Mouse (Mus musculus) myocyte (in vitro differentiated cells): ENCODE measurements around the gene Cyb5b. TPM values are rescaled to one million over a fixed set of nuclear protein-coding genes. Genes with fewer than 3 reads are reported as not detected.

Experiments
- H3K27me3 ChIP-seq: one replicate; pipeline ENCODE4 v1.6.1; 2011; ENCODE audit not compliant: control insufficient read depth, insufficient read depth, insufficient read length
- H3K36me3 ChIP-seq: one replicate; pipeline ENCODE4 v1.6.1; 2011; ENCODE audit not compliant: control insufficient read depth, insufficient read depth
- H3K4me2 ChIP-seq: one replicate; pipeline ENCODE4 v1.6.1; 2011; ENCODE audit warnings: low read depth, control low read depth
- H3K4me3 ChIP-seq: one replicate; pipeline ENCODE4 v1.5.1; 2011; ENCODE audit warnings: mild to moderate bottlenecking, control low read depth, moderate library complexity
- H3K79me2 ChIP-seq: one replicate; pipeline ENCODE4 v1.6.1; 2011; ENCODE audit not compliant: control insufficient read depth, insufficient read depth
- H3ac ChIP-seq: one replicate; pipeline ENCODE4 v1.6.1; 2011; ENCODE audit not compliant: control insufficient read depth, insufficient read length
- CEBPB ChIP-seq: IDR thresholded peaks from 2 replicates; pipeline ENCODE4 v1.6.1; 2011; ENCODE audit warnings: mild to moderate bottlenecking, moderate library complexity; ENCODE audit not compliant: poor library complexity, insufficient read depth, severe bottlenecking
- E2F4 ChIP-seq: IDR thresholded peaks from one replicate; pipeline ENCODE4 v1.6.1; 2011; ENCODE audit warnings: mild to moderate bottlenecking, control low read depth, moderate library complexity; ENCODE audit not compliant: insufficient read depth
- MAX ChIP-seq: IDR thresholded peaks from one replicate; pipeline ENCODE4 v1.6.1; 2011; ENCODE audit warnings: low read depth, mild to moderate bottlenecking, control low read depth
- MYOD1 ChIP-seq, 3 experiments: IDR thresholded peaks; one replicate each; pipeline ENCODE4 v1.6.1; 2011; ENCODE audit warnings: control low read depth in 2 of 3, low read depth in 2 of 3, mild to moderate bottlenecking in 2 of 3, moderate library complexity in 1 of 3; ENCODE audit not compliant: insufficient read length in 2 of 3, control insufficient read depth in 1 of 3
- MYOG ChIP-seq, 3 experiments: IDR thresholded peaks; one replicate each; pipeline ENCODE4 v1.6.1; 2011; ENCODE audit warnings: control low read depth in 2 of 3, low read depth in 2 of 3, mild to moderate bottlenecking in 2 of 3; ENCODE audit not compliant: insufficient read length in 2 of 3, control insufficient read depth in 1 of 3, insufficient read depth in 1 of 3
- POLR2A ChIP-seq: IDR thresholded peaks from one replicate; pipeline ENCODE4 v1.6.1; 2011; ENCODE audit warnings: low read depth, mild to moderate bottlenecking, control low read depth, moderate library complexity; ENCODE audit not compliant: insufficient read length
- POLR2AphosphoS2 ChIP-seq: IDR thresholded peaks from one replicate; pipeline ENCODE4 v1.6.1; 2011; ENCODE audit warnings: low read depth, control low read depth; ENCODE audit not compliant: insufficient read length
- REST ChIP-seq: IDR thresholded peaks from one replicate; pipeline ENCODE4 v1.6.1; 2011; ENCODE audit warnings: mild to moderate bottlenecking, control low read depth, moderate library complexity; ENCODE audit not compliant: insufficient read depth, insufficient read length
- SRF ChIP-seq: IDR thresholded peaks from one replicate; pipeline ENCODE4 v1.6.1; 2011; ENCODE audit warnings: low read depth; ENCODE audit not compliant: control insufficient read depth, insufficient read length
- TCF12 ChIP-seq: IDR thresholded peaks from one replicate; pipeline ENCODE4 v1.6.1; 2011; ENCODE audit warnings: mild to moderate bottlenecking, control low read depth; ENCODE audit not compliant: poor library complexity, insufficient read depth, severe bottlenecking
- TCF3 ChIP-seq: IDR thresholded peaks from one replicate; pipeline ENCODE4 v1.6.1; 2011; ENCODE audit warnings: low read depth, control low read depth; ENCODE audit not compliant: insufficient read length
- USF1 ChIP-seq: IDR thresholded peaks from one replicate; pipeline ENCODE4 v1.6.1; 2011; ENCODE audit warnings: low read depth, mild to moderate bottlenecking, control low read depth, moderate library complexity
- polyA plus RNA-seq: library from polyadenylated mRNA; unstranded; fragments of >200 nt; fragmentation: generic; extraction: Trizol; gene quantifications from one replicate; pipeline ENCODE4 v1.2.1, GENCODE M21; 2012; ENCODE audit warnings: missing spikeins

Cyb5b gene
- polyA plus RNA-seq, 1 experiment, result 48.3 TPM

DNA sequence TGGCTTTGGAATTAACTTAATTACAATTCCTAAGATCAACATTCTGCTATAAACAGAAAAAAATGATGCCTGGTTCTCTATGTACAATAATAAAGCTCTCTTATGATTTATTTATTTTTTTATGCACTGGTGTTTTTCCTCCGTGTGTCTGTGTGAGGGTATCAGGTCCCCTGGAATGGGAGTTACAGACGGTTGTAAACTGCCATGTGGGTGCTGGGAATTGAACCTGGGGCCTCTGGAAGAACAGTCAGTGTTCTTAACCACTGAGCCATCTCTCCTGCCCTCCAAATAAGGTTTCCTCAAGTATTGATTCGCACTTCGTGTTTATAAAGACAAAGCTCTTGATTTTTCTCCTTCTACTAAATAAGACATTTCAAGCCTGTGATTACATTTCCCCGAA, 12.1 kb upstream of the Cyb5b start:
- no peak for TF ChIP-seq CEBPB
- TF ChIP-seq TCF12, result no peak
- TF ChIP-seq TCF3, result no peak
- TF ChIP-seq REST, result no peak
- no peak for TF ChIP-seq POLR2AphosphoS2
- no peak for TF ChIP-seq MYOG (IDR thresholded peaks at IDR 0.05; ENCODE audit: control insufficient read depth in 1 of 3, insufficient read depth in 1 of 3, insufficient read length in 2 of 3, low read depth in 2 of 3)
- TF ChIP-seq MAX, result no peak
- H3K36me3 ChIP-seq, result no peaks in the 10 kb centered on the region
- no peak overlapping the region for H3K4me3 ChIP-seq
- H3K27me3 ChIP-seq, result no peaks in the 10 kb centered on the region
- H3K79me2 ChIP-seq, result no peaks in the 10 kb centered on the region
- H3K4me2 ChIP-seq, result no peak overlapping the region
- no peak overlapping the region for H3ac ChIP-seq

DNA sequence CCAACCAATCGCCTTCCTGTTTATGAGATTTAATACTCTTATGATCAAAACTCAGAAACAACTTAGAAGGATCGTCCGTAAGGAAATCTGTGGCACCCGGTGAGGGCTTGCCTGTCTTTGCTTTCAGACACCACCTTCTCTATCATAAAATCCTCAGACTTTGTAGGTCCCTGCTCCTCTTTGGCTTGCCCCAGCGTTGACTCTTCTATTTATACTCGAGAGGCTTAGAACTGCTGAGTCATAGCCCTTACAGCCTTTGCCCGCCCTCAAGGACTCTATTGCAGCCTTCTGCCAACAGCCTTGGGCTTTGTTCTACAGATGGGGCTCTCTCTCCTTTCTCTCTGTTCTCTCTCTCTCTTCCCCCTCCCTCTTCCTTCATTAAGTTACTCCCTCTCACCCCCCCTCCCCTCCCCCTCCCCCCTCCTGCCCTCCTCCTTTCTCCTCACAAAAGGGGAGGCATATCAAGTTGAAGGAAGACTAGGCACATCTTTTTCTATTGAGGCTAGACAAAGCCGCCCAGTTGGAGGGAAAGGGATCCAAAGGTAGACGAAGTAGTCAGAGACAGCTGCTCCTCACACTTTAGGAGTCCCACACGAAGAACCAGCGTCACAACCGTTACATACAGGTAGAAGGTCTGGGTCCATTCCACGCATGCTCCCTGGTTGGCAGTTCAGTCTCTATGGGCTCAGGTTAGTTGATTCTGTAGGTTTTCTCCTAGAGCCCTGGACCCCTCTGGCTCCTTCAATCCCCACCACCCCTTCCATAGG, 10.6 kb upstream of the Cyb5b start:
- Histone ChIP-seq H3K4me2 (peak overlapping the region; percentile 30), H3K27me3 (no peaks in the 10 kb centered on the region), H3K36me3 (no peaks in the 10 kb centered on the region), H3K4me3 (no peak overlapping the region), H3K79me2 (no peaks in the 10 kb centered on the region), H3ac (no peak overlapping the region)
- TF ChIP-seq TCF12, result no peak
- TF ChIP-seq USF1, result no peak
- no peak for TF ChIP-seq SRF
- no peak for TF ChIP-seq CEBPB
- TF ChIP-seq POLR2AphosphoS2, result no peak
- no peak for TF ChIP-seq POLR2A
- TF ChIP-seq REST, result no peak
- TF ChIP-seq MYOD1 (IDR thresholded peaks at IDR 0.05; ENCODE audit: control insufficient read depth in 1 of 3, insufficient read length in 2 of 3, low read depth in 2 of 3), result no peak
- TF ChIP-seq E2F4, result no peak
- TF ChIP-seq TCF3, result no peak
- TF ChIP-seq MYOG (IDR thresholded peaks at IDR 0.05; ENCODE audit: control insufficient read depth in 1 of 3, insufficient read depth in 1 of 3, insufficient read length in 2 of 3, low read depth in 2 of 3), result no peak
- TF ChIP-seq MAX, result no peak

DNA sequence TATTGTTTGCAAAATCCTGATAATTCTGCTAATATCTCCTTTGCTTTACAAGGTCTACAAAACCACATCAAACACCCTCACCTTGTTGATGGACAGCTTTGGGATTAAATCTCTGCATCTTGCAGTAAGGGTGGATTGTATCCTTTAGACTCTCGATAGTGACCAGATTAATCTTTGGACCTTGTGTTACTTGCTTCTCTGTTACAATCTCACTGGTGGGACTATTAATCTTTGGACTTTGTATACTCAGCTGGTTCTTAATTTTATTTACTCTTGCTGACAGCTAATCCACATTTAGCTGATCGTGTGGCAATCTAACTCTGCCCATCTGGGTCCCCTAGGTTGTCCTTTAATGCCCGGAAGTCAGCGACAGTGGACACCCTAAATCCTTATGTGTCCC, 7.9 kb upstream of the Cyb5b start:
- TF ChIP-seq TCF12 (no peak), USF1 (no peak), POLR2AphosphoS2 (no peak), MAX (no peak), CEBPB (no peak), TCF3 (no peak), MYOD1 (IDR thresholded peaks at IDR 0.05; ENCODE audit: control insufficient read depth in 1 of 3, insufficient read length in 2 of 3, low read depth in 2 of 3) (no peak), E2F4 (no peak), MYOG (IDR thresholded peaks at IDR 0.05; ENCODE audit: control insufficient read depth in 1 of 3, insufficient read depth in 1 of 3, insufficient read length in 2 of 3, low read depth in 2 of 3) (no peak), POLR2A (no peak), REST (no peak), SRF (no peak)
- Histone ChIP-seq H3K79me2 (no peaks in the 10 kb centered on the region), H3K27me3 (no peaks in the 10 kb centered on the region), H3K4me3 (no peak overlapping the region), H3ac (no peak overlapping the region), H3K4me2 (no peak overlapping the region), H3K36me3 (no peaks in the 10 kb centered on the region)

DNA sequence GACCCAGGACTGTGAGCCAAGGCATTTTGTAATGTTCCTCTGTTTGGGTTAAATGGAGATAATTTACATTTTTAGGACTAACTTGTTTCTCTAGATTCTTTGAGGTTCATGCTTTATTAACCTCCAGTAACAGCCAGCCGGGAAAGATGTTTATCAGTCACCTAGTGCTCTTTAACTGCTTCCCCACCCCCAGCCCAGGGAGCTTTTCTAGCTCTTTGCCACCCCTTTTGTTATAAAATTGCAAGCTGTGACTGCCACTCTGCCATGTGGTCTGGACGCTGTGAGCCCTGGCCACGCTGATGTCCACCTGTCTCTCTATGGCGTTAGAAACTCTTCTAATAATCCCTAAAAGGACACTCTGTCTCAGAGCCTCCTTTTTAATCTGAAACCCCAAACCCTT, 6.9 kb upstream of the Cyb5b start:
- H3ac ChIP-seq, result no peak overlapping the region
- H3K27me3 ChIP-seq, result no peaks in the 10 kb centered on the region
- no peaks in the 10 kb centered on the region for H3K36me3 ChIP-seq
- H3K4me3 ChIP-seq, result no peak overlapping the region
- no peaks in the 10 kb centered on the region for H3K79me2 ChIP-seq
- TF ChIP-seq USF1 (no peak), MYOD1 (IDR thresholded peaks at IDR 0.05; ENCODE audit: control insufficient read depth in 1 of 3, insufficient read length in 2 of 3, low read depth in 2 of 3) (peak in 2 of 3 experiments; percentile 33 to 38), MYOG (IDR thresholded peaks at IDR 0.05; ENCODE audit: control insufficient read depth in 1 of 3, insufficient read depth in 1 of 3, insufficient read length in 2 of 3, low read depth in 2 of 3) (peak in 1 of 3 experiments; percentile 29)
- H3K4me2 ChIP-seq, result no peak overlapping the region

DNA sequence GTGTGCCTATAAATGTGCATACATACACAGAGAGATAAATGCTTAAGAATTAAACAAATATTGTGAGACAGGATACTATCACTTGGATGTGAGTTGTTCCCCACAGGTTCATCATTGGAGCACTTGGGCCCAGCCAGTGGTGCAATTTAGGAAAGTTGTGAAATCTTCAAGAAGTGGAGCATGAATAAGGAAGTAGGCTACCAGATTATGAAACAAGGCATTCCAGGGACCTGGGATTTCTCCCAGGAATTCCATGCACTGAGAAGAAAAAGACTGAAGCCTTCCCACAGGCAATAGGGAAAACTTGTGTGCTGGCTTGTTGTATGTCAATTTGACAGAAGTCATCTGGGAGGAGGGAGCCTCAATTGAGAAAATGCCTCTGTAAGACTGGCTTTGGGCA, 4.3 kb upstream of the Cyb5b start:
- Histone ChIP-seq H3K36me3 (no peaks in the 10 kb centered on the region), H3K79me2 (peaks cover 6% of the 10 kb centered on the region), H3K27me3 (no peaks in the 10 kb centered on the region), H3K4me2 (no peak overlapping the region), H3ac (no peak overlapping the region), H3K4me3 (no peak overlapping the region)
- TF ChIP-seq REST (no peak), CEBPB (no peak), USF1 (no peak), SRF (no peak), POLR2A (no peak), E2F4 (no peak), MYOD1 (IDR thresholded peaks at IDR 0.05; ENCODE audit: control insufficient read depth in 1 of 3, insufficient read length in 2 of 3, low read depth in 2 of 3) (no peak), MAX (no peak), TCF12 (no peak), MYOG (IDR thresholded peaks at IDR 0.05; ENCODE audit: control insufficient read depth in 1 of 3, insufficient read depth in 1 of 3, insufficient read length in 2 of 3, low read depth in 2 of 3) (no peak), TCF3 (no peak), POLR2AphosphoS2 (no peak)
